Mouse (Mus musculus) cerebellum, adult 11-12 months (tissue): ENCODE data around the gene Rps19bp1.

Source experiments
- DNase-seq: peaks from one replicate; pipeline ENCODE4 v3.0.0; 2022

Gene Rps19bp1

GRCm38 (mm10) chr15:80263610-80264575, at the start of gene Rps19bp1:
Gene Rps19bp1 (minus strand): TSS chr15:80264315.
- peak; percentile 85 for DNase-seq

- peak; percentile 73 for DNase-seq
Observed at GRCm38 (mm10) chr15:80306146-80306545, 42.0 kb upstream of the Rps19bp1 start.

GRCm38 (mm10) chr15:80304188-80304587, 40.1 kb upstream of the Rps19bp1 start:
- no peak for DNase-seq

GRCm38 (mm10) chr15:80303779-80304178, 39.7 kb upstream of the Rps19bp1 start:
- peak; percentile 61 for DNase-seq

GRCm38 (mm10) chr15:80297146-80297545, 33.0 kb upstream of the Rps19bp1 start:
- no peak for DNase-seq

GRCm38 (mm10) chr15:80289436-80289835, 25.3 kb upstream of the Rps19bp1 start:
- peak; percentile 86 for DNase-seq

- DNase-seq: peak; percentile 78
Observed at GRCm38 (mm10) chr15:80288036-80288435, 23.9 kb upstream of the Rps19bp1 start.

- peak; percentile 79 for DNase-seq
Observed at GRCm38 (mm10) chr15:80286851-80287415, 22.8 kb upstream of the Rps19bp1 start, which contains the start of gene Cacna1i. Gene Cacna1i (plus strand): TSS chr15:80287238.

GRCm38 (mm10) chr15:80280646-80281045, 16.5 kb upstream of the Rps19bp1 start:
- no peak for DNase-seq

GRCm38 (mm10) chr15:80279053-80279452, 14.9 kb upstream of the Rps19bp1 start:
- DNase-seq: peak; percentile 58

GRCm38 (mm10) chr15:80278121-80278759, 14.1 kb upstream of the Rps19bp1 start:
- peak; percentile 79 for DNase-seq

GRCm38 (mm10) chr15:80277625-80278024, 13.5 kb upstream of the Rps19bp1 start:
- no peak for DNase-seq

- DNase-seq: peak; percentile 66
Observed at GRCm38 (mm10) chr15:80277107-80277506, 13.0 kb upstream of the Rps19bp1 start.

GRCm38 (mm10) chr15:80271858-80272396, 7.8 kb upstream of the Rps19bp1 start:
- no peak for DNase-seq

GRCm38 (mm10) chr15:80266281-80266680, 2.2 kb upstream of the Rps19bp1 start:
- DNase-seq: peak; percentile 83

GRCm38 (mm10) chr15:80261100-80261499, 3.0 kb downstream of the Rps19bp1 start:
- no peak for DNase-seq

GRCm38 (mm10) chr15:80260677-80261076, 3.4 kb downstream of the Rps19bp1 start:
- peak; percentile 86 for DNase-seq

GRCm38 (mm10) chr15:80259406-80260045, 4.6 kb downstream of the Rps19bp1 start:
- no peak for DNase-seq

- no peak for DNase-seq
Observed at GRCm38 (mm10) chr15:80258240-80259170, 5.6 kb downstream of the Rps19bp1 start.

- DNase-seq: peak; percentile 67
Observed at GRCm38 (mm10) chr15:80257602-80258239, 6.4 kb downstream of the Rps19bp1 start.
